8 mouse cellular contexts compared by ENCODE assay signal in the genomic region with DNA sequence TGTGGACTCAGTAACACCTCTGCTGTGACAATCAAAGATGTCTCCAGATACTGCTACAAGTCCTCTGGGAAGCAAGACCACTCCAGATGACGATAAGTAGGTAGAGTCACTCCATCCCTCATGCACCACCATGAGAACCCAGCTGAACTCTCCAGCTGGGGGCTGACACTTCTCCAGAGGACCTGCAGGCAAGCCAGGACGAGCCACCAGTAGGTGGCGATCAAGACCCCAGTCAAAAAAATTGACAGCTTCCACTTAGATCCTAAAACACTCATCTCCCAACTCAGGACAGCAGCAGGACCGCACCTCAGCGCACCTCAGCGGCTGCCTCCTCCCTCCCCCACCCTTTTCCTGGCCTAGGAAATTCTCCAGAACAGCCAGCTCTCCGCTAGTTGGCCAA. TPM values are rescaled to one million over a fixed set of nuclear protein-coding genes. Genes with fewer than 3 reads are reported as not detected.
A peak's percentile ranks its signal among the peaks of the same experiment; 100 is the strongest.
DNase-seq lines count a peak whose midpoint lies in the region; ATAC-seq and TF ChIP-seq lines count a peak whose summit lies in the region.

No protein-coding gene starts in this region.

- H3K4me3 ChIP-seq in liver, postnatal 0 days (ENCODE audit: low read depth, low read length): no peak overlapping the region
- H3K4me3 ChIP-seq in olfactory bulb, adult 2 months (ENCODE audit: insufficient read depth, low read depth, low read length): no peak overlapping the region

- H3K27ac ChIP-seq in liver, postnatal 0 days (ENCODE audit: low read depth): no peak overlapping the region
- H3K27ac ChIP-seq in olfactory bulb, adult 2 months (ENCODE audit: insufficient read depth, low read depth, low read length): no peak overlapping the region

- no peaks in the 10 kb centered on the region for H3K36me3 ChIP-seq in liver, postnatal 0 days (replicated peaks; ENCODE audit: insufficient read depth, low read length)

- H3K9me3 ChIP-seq in liver, postnatal 0 days (ENCODE audit: low read length): no peaks in the 10 kb centered on the region

- no peak for ATAC-seq in liver, postnatal 0 days

- TF ChIP-seq CTCF in liver, postnatal 0 days (IDR thresholded peaks at IDR 0.05; ENCODE audit: low read depth): peak; percentile 73
- peak; percentile 73 for TF ChIP-seq CTCF in olfactory bulb, adult 2 months (IDR thresholded peaks at IDR 0.05; ENCODE audit: insufficient read depth, low read depth, low read length)

- H3K4me2 ChIP-seq in liver, postnatal 0 days (ENCODE audit: low read depth, low read length): no peak overlapping the region

- H3K4me1 ChIP-seq in liver, postnatal 0 days (ENCODE audit: insufficient read depth): no peaks in the 10 kb centered on the region
- peaks cover 13% of the 10 kb centered on the region for H3K4me1 ChIP-seq in olfactory bulb, adult 2 months (ENCODE audit: control insufficient read depth, insufficient read depth, low read length)

- peak; percentile 12 for DNase-seq in CD4-positive helper T cell, adult 2 months (ENCODE audit: low read depth, low spot score)
- DNase-seq in adrenal gland, adult 18-20 months (ENCODE audit: low spot score in 2 of 2): peak; percentile 50 to 67
- peak; percentile 82 for DNase-seq in embryo, embryonic 10.5 days (ENCODE audit: low spot score)
- DNase-seq in heart, adult 9 months (ENCODE audit: low spot score in 2 of 2): peak; percentile 13 to 42
- peak; percentile 84 for DNase-seq in kidney, postnatal 10 days
- DNase-seq in liver, postnatal 0 days: peak; percentile 71
- DNase-seq in urinary bladder, postnatal 25 days (ENCODE audit: low spot score): peak; percentile 65

- 9% methylated on average over 7 of the region's 7 CpGs for WGBS in liver, postnatal 0 days (ENCODE audit: insufficient replicate concordance)
- WGBS in olfactory bulb, adult 2 months: 28% methylated on average over 7 of the region's 7 CpGs

- H3K27me3 ChIP-seq in liver, postnatal 0 days (ENCODE audit: insufficient read depth, low read length): no peaks in the 10 kb centered on the region

- H3K9ac ChIP-seq in liver, postnatal 0 days (replicated peaks): no peak overlapping the region

- TF ChIP-seq EP300 in liver, postnatal 0 days (IDR thresholded peaks at IDR 0.05; ENCODE audit: low read depth): no peak

- no peak for TF ChIP-seq POLR2A in olfactory bulb, adult 2 months (IDR thresholded peaks at IDR 0.05; ENCODE audit: insufficient read depth, low read depth, low read length)

RNA-seq across cellular contexts. Expression of gene Cacnb4, which starts 43.8 kb away (rescaled TPM):
- under 1 TPM; 0.23 to 0.61 TPM for total RNA-seq in adrenal gland, adult 18-20 months (2021)
- 0.27 and 0.46 TPM in 2 replicates for polyA plus RNA-seq in liver, postnatal 0 days (2015; fragmentation: Nextera tagmentation; extraction: Ambion mirVana)
- polyA plus RNA-seq in olfactory bulb, adult 2 months (2012; ENCODE audit: insufficient read depth, insufficient read length, low replicate concordance, missing spikeins): 77.3 TPM in 1 of 2 replicates, not detected in the other

Comparison
In these comparisons a context has a peak if more than half of its experiments do, and no peak if none do; other contexts are left out.
1. DNase-seq: peak in every context shown above with its lines; median percentile 84 in kidney, postnatal 10 days; 82 in embryo, embryonic 10.5 days; 71 in liver, postnatal 0 days; 65 in urinary bladder, postnatal 25 days; 58 in adrenal gland, adult 18-20 months; 28 in heart, adult 9 months; 12 in CD4-positive helper T cell, adult 2 months.